Mouse (Mus musculus): ENCODE data around the gene Mybpc2.

The Mybpc2 gene

DNA sequence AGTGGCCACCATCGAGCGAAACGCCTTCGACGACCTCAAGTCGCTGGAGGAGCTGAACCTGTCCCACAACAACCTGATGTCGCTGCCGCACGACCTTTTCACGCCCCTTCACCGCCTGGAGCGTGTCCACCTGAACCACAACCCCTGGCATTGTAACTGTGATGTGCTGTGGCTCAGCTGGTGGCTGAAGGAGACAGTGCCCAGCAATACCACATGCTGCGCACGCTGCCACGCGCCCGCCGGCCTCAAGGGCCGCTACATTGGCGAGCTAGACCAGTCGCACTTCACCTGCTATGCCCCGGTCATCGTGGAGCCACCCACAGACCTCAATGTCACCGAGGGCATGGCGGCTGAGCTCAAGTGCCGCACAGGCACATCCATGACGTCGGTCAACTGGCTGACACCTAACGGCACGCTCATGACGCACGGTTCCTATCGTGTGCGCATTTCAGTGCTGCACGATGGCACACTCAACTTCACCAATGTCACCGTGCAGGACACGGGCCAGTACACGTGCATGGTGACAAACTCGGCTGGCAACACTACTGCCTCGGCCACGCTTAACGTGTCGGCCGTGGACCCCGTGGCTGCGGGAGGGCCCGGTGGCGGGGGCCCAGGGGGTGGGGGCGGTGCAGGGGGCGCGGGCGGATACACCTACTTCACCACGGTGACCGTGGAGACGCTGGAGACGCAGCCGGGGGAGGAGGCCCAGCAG, 62.8 kb downstream of the Mybpc2 start:
- no peak for DNase-seq

DNA sequence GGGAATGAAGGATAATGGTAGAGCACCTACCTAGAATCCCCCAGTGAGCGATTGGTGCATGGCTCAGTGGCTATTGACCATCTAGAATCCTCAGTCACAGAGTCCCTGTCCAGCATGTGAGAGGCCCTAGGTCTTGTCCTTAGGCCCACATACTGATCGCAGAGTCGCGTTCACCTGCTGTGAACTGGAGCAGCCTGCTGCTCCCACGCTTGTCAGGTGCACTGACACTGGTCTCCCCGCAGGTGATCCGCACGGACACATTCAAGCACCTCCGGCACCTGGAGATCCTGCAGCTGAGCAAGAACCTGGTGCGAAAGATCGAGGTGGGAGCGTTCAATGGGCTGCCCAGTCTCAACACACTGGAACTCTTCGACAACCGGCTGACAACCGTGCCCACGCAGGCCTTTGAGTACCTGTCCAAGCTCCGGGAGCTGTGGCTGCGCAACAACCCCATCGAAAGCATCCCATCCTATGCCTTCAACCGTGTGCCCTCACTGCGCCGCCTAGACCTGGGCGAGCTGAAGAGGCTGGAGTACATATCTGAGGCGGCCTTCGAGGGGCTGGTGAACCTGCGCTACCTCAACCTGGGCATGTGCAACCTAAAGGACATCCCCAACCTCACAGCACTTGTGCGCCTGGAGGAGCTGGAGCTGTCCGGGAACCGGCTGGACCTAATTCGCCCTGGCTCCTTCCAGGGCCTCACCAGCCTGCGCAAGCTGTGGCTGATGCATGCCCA, 63.5 kb downstream of the Mybpc2 start:
- no peak for DNase-seq

DNA sequence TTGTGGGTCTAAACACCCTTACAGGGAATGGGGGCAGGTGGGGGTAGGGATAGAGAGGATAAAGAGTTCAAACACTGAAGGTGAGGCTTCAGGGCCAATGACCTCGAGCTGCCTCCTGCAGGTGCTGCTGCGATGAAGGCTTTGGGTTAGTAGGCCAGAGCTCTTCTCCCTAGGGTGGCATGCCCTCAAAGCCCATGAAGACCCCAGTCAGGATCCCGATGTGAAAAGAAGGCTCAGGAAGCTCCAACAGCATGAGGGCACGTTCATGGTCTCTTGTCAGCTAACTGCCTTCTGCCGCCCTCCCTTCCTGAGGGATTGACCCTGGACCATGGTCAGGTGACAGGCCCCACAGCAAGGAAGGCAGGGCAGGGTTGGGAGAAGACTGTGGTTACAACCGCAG, 64.4 kb downstream of the Mybpc2 start:
- DNase-seq = no peak

DNA sequence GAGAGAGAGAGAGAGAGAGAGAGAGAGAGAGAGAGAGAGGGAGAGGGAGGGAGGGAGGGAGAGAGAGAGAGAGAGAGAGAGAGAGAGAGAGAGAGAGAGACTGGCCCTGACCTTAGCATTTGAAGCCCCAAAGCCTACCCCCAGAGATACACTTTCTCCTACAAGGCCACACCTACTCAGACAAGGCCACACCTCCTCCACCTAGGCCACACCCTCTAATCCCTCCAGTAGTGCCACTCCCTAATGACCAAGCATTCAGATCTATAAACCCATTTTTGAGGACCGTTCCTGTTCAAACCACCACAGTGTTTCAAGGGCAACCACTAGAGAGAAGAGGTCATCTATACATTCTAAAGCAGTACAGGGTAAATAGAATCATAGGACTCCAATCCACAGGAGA, 68.2 kb downstream of the Mybpc2 start:
- no peak for DNase-seq

DNA sequence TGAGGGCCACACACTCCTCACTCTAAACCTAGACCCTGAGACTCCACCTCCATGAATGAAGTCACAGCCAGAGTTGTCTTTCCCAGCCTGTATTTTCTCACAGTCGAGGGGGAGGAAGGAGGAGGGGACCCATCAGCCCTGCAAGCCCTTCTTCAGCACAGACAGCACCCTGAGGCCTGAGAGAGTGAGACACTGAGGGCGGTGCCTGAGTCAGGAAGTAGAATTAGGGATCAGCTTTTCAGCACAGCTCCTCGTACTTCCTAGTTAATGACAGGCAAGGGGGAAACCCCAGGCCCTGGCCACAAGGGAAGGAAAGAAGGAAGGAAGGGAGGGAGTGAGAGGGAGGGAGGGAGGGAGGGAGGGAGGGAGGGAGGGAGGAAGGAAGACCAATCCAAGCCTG, 71.2 kb downstream of the Mybpc2 start:
- DNase-seq = no peak

Data from thymus, postnatal 36 days (tissue).